Mouse (Mus musculus) small intestine, adult 2 months (tissue): ENCODE measurements around the gene Nhlrc4. TPM values are rescaled to one million over a fixed set of nuclear protein-coding genes. Genes with fewer than 3 reads are reported as not detected.

Experiments used
- H3K27ac ChIP-seq: fragments of 200-500 bp; 2 replicates; pipeline ENCODE4 v1.5.1; 2012; ENCODE audit warnings: low read depth, low read length, control low read depth, inconsistent platforms; ENCODE audit not compliant: insufficient read depth
- H3K27me3 ChIP-seq: fragments of 200-500 bp; 2 replicates; pipeline ENCODE4 v1.6.1; 2012; ENCODE audit warnings: mild to moderate bottlenecking, moderate library complexity, low read length, inconsistent platforms; ENCODE audit not compliant: control insufficient read depth, insufficient read depth
- H3K36me3 ChIP-seq: fragments of 200-500 bp; 2 replicates; pipeline ENCODE4 v1.6.1; 2012; ENCODE audit warnings: mild to moderate bottlenecking, low read length, control low read depth, inconsistent platforms; ENCODE audit not compliant: control insufficient read depth, insufficient read depth
- H3K4me1 ChIP-seq: fragments of 200-500 bp; 2 replicates; pipeline ENCODE4 v1.6.1; 2012; ENCODE audit warnings: low read length, inconsistent platforms, mixed read lengths; ENCODE audit not compliant: control insufficient read depth, insufficient read depth, insufficient read length
- H3K4me3 ChIP-seq: fragments of 200-500 bp; 2 replicates; pipeline ENCODE4 v1.5.1; 2012; ENCODE audit warnings: low read depth, mild to moderate bottlenecking, control low read depth, inconsistent platforms, low read length, moderate library complexity
- CTCF ChIP-seq: fragments of 200-500 bp; IDR thresholded peaks from 2 replicates; pipeline ENCODE4 v1.5.1; 2012; ENCODE audit warnings: low read depth, mild to moderate bottlenecking, control low read depth, inconsistent platforms, low read length, moderate library complexity, mixed read lengths; ENCODE audit not compliant: insufficient replicate concordance, insufficient read length; ENCODE audit errors: extremely low read depth
- POLR2A ChIP-seq: fragments of 200-500 bp; IDR thresholded peaks from 2 replicates; pipeline ENCODE4 v1.6.1; 2012; ENCODE audit warnings: low read depth, mild to moderate bottlenecking, control low read depth, inconsistent platforms, low read length, moderate library complexity
- WGBS: fragments of 180-500 bp; shearing (Covaris S2); methylation state at CpG from one replicate; pipeline ENCODE4 v1.1.7; 2018; 5-methylcytosine and 5-hydroxymethylcytosine counted together
- polyA plus RNA-seq: library from polyadenylated mRNA; depleted of rRNA; stranded (reverse); fragments of >200 nt; gene quantifications from 2 replicates; pipeline ENCODE4 v1.2.3, GENCODE M21; 2012

Gene Nhlrc4
- polyA plus RNA-seq, 1 experiment = not detected

DNA sequence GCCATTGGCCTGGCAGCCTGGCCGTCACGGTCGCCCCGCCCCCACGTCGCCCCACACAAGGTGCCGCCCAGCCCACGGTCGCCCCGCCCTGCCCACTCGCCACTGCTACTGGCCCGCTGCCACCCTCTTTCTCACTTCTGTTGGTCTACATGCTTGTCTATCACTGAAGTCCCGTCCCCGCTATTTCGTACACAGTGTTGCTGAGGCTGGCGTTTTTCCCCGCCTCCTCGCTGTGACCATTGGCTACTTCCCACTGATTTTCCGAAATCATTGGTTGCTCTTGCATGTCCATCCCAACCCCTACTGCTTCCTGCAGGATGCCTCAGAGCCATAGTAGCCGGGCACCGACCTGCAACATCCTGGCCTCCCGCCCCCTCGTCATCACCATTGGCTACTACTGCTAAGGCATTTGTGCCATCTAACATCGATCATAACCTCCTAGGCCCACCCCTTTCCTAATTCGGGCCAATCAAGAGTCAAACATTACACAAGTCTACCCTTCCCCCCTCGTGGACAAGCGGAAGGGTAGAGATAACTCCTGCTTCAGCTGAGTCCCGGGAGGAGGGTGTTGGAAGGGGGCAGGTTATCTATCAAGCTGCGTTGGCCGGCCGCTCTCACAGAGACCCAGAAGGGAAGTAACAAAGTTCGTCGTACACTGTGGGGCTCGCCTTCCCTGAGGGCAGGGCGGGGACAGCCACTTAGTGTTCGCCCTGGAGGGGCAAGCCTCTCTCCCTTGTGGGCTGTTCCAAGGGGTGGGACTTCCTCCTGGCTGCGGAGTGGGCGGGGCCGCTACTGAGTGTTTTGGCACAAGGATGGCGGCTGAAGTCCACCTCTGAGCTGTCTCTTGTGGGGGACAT lies 24.7 kb downstream of the Nhlrc4 start:
- TF ChIP-seq POLR2A (peak; percentile 53; the same call in 1 of the 2 replicates), CTCF (no peak)

GRCm38 (mm10) chr17:25919144-25919785 lies 25.5 kb downstream of the Nhlrc4 start, which contains the start of gene Rab40c:
TSS of gene Rab40c (minus strand) at chr17:25919727.
- H3K27me3 ChIP-seq = no peaks in the 10 kb centered on the region
- peak within 1 kb of the TSS; percentile 96 for H3K4me3 ChIP-seq
- peaks cover 24% of the 10 kb centered on the region; the same call in 1 of the 2 replicates for H3K4me1 ChIP-seq
- H3K36me3 ChIP-seq = no peaks in the 10 kb centered on the region
- WGBS = 1% methylated on average over 77 of the region's 78 CpGs
- H3K27ac ChIP-seq = peak within 1 kb of the TSS; percentile 97
- no peak for TF ChIP-seq POLR2A
- no peak for TF ChIP-seq CTCF

More for the DNA sequence above, 24.7 kb downstream of the Nhlrc4 start:
- Histone ChIP-seq H3K4me1 (peaks cover 20% of the 10 kb centered on the region; the same call in 1 of the 2 replicates), H3K36me3 (no peaks in the 10 kb centered on the region), H3K27me3 (no peaks in the 10 kb centered on the region), H3K27ac (peak overlapping the region; percentile 97), H3K4me3 (peak overlapping the region; percentile 74)
- WGBS = under 1% methylated on average over 40 of the region's 40 CpGs

- TF ChIP-seq CTCF (no peak), POLR2A (no peak)
- Histone ChIP-seq H3K27me3 (no peaks in the 10 kb centered on the region), H3K4me1 (peaks cover 32% of the 10 kb centered on the region; the same call in 1 of the 2 replicates), H3K27ac (peak overlapping the region; percentile 59), H3K36me3 (no peaks in the 10 kb centered on the region), H3K4me3 (peak overlapping the region; percentile 13)
- WGBS = 74% methylated on average over 9 of the region's 9 CpGs
Measured at GRCm38 (mm10) chr17:25918037-25918750, 26.6 kb downstream of the Nhlrc4 start.

DNA sequence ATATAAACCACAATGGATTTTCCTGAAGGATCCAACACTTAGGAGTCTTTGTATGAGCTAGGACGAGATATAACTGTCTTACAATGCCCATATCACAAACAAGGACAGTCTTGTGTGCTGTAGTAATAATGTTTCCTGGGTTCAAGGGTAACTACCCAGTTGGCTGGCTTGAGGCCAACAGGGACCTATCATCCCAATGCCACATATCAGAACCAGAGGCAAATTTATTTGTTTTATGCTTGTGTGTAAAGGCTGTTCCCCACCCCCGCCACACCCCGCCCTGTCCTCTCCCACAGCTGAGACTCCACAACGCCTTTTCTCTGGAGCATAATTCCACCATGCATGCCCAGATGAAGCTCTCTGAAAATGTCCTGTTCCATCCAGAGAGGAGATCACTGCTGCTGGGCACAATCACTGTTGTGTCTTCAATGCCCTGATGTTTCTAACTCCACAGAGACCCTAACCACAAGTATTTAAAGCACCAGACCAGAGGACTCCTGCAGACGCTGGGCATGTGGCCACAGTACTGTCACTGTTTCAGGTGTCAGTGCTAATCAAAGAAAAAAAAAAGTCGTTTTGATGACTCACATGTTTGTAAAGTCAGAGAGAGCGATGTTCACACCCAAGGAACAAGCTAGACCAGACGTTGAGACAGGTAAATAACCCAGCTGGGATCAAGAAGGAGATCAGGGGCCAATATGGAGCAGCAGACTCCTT lies 27.7 kb downstream of the Nhlrc4 start:
- no peak for TF ChIP-seq POLR2A
- TF ChIP-seq CTCF = no peak
- H3K4me1 ChIP-seq = peaks cover 37% of the 10 kb centered on the region; the same call in 1 of the 2 replicates
- H3K4me3 ChIP-seq = no peak overlapping the region
- H3K27ac ChIP-seq = peak overlapping the region; percentile 59
- H3K27me3 ChIP-seq = no peaks in the 10 kb centered on the region
- WGBS = 24% methylated on average over 8 of the region's 8 CpGs
- H3K36me3 ChIP-seq = no peaks in the 10 kb centered on the region

DNA sequence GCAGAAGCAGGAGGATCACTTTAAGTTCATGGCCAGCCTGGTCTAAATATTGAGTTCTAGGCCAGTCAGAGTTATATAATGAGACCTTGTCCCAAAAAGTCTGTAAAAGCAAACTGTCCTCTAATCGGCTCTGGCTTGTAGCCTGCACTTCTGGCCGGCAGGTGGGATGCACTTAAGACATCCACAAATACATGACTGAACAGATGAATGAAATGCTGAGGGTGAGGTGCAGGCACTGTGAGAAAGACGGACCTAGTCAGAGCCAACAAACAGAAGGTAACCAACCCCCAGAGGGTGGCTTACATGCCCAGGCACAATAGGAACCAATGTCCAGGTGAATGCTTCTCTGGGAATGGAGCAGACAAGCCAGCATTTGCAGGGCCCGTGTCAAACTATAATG lies 30.5 kb downstream of the Nhlrc4 start:
- Histone ChIP-seq H3K36me3 (no peaks in the 10 kb centered on the region), H3K4me1 (peaks cover 45% of the 10 kb centered on the region; the same call in 1 of the 2 replicates), H3K27ac (peak overlapping the region; percentile 6), H3K4me3 (no peak overlapping the region), H3K27me3 (no peaks in the 10 kb centered on the region)
- no peak for TF ChIP-seq CTCF
- no peak for TF ChIP-seq POLR2A
- 57% methylated on average over 4 of the region's 4 CpGs for WGBS

DNA sequence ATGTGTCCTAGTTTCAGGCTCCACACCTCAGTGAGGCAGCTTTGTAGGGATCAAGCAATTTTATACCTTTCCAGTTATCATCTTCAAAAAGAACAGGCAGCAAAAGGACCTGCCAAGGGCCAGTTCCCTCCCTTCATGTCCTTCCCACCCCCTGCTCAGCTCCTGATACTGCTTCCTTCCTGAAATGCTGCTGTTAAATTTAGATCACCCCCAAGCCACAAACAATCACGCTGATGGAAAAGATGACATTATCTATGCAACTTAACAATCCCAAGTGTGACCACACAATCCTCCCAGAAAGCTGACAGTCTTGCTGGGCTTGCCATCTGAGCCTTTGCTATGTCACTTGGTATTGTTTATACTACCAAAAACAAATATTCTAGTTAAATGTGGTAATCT lies 30.9 kb downstream of the Nhlrc4 start:
- peaks cover 45% of the 10 kb centered on the region; the same call in 1 of the 2 replicates for H3K4me1 ChIP-seq
- no peaks in the 10 kb centered on the region for H3K36me3 ChIP-seq
- H3K27ac ChIP-seq = peak overlapping the region; percentile 6
- 10% methylated on average over 1 of the region's 1 CpGs for WGBS
- no peaks in the 10 kb centered on the region for H3K27me3 ChIP-seq
- no peak overlapping the region for H3K4me3 ChIP-seq
- TF ChIP-seq CTCF (no peak), POLR2A (no peak)
